Mouse (Mus musculus): ENCODE results near the gene Tmc6.
"Not testable (repeated sequence)": the region's sequence is repeated elsewhere in the genome, so short reads cannot be mapped to it uniquely, and the experiment has no call there.

The Tmc6 gene

GRCm38 (mm10) chr11:117781993-117782704 is at the start of gene Tmc6, which contains the start of gene Tmc8:
Gene Tmc6 (minus strand): TSS chr11:117782198.
Gene Tmc8 (plus strand): TSS chr11:117782076.
- peak; percentile 93 for DNase-seq (ENCODE audit: low read depth)

DNA sequence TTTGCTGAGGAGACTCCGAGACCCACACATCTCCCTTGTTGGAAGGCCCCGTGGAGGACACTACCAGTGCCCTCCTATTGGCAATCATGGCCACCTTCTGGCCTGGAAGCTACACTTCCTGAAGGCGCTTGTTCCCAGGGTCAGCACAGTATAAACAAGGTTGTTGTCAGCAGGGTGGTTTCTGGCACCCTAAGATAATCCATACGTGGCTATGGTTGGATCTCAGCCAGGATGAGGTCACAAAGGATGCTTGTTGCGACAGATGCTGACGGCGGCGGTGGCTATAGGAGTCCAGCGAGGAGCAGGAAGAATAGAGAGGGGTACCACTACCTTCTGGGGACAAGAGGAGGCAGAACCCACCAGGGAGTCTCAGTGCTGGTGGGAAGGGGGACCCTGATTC is 48.4 kb upstream of the Tmc6 start:
- DNase-seq (ENCODE audit: low read depth), result no peak

- no peak for DNase-seq (ENCODE audit: low read depth)
Measured at GRCm38 (mm10) chr11:117829671-117830215, 47.7 kb upstream of the Tmc6 start.

DNA sequence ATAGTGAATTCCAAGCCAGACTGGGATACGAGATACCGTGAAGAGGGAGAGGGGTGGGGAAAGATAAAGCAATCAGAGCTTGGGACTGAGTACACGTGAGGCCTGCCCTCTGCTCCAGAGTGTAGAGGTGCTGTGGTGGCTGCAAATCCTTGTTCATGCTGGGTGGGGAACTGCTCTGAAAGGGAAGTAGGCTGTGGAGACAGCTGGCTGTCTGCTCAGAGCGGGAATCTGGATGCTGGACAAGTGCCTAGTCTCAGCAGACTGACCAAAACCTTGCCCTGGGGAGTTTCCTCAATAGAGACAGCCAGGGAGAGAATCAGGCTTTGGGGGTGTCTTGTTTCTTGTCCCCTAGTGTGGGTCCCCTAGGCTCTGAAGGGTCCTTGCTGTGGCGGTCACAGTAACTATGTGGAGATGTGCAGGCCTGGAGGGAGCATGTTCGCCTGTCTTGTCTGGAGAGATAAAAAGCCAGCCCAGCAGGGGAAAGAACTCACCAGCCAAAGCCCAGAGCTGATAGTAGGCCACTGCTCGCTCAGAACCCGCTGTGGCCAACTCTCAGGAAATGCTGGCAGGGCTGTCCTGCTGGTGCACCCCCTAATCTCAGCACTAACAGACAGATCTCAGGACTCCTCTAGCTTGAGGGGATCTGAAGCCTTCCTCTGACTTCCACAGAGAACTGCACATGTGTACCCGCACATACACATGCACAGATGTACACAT is 47.0 kb upstream of the Tmc6 start:
- DNase-seq (ENCODE audit: low read depth), result peak; percentile 35

DNA sequence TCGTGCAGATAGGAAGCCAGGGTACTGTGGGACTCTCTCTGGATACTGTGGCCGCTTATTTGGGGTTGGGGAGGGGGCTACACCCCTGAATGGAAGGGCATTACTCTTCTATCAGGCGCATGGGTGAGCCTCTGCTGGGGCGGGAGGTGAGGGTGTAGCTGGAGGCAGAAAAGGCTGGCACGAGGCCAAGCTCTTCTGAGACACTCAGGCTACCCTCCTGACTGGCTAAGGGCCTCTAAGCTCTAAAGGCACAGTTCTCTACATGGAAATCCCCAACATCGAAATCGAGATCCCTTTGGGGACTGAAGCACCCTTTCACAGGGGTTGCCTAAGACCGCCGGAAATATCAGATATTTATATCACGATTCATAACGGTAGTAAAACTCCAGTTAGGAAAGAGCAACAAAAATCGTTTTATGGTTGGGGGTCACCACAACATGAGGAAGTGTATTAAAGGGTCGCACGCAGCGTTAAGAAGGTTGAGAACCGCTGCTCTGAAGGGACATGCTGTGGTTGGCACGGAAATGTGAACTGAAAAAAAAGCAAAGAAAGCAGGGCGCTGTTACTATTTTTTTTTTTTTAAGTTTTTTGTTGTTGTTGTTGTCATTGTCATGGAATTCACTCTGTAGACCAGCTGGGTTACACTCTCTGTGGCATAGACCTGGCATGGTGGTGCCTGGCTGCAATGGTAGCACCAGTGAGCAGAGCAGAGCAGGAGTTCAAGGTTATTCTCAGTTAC is 46.3 kb upstream of the Tmc6 start:
- peak; percentile 95 for DNase-seq (ENCODE audit: low read depth)

DNA sequence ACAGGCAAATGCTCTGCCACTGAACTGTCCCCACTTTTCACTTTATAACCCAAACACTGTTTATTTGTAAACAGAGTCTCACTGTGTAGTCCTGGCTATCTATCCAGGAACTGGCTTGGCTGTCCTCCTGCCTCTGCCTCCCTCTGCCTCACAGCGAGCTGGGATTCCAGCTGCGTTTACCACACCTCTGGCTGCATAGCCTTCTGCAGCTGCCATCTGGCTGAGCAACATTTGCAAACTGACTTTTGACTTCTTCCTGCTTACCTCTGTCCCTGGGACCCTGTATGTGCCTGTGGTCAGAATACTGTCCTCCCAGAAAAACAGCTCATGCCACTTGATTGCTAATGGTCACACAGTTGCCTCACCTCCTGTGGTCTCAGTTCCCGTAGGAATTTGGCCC is 45.4 kb upstream of the Tmc6 start:
- DNase-seq (ENCODE audit: low read depth), result no peak

GRCm38 (mm10) chr11:117826916-117827315 is 44.9 kb upstream of the Tmc6 start:
- peak; percentile 61 for DNase-seq (ENCODE audit: low read depth)

GRCm38 (mm10) chr11:117826164-117826563 is 44.2 kb upstream of the Tmc6 start:
- no peak for DNase-seq (ENCODE audit: low read depth)

- DNase-seq (ENCODE audit: low read depth), result peak; percentile 91
Measured at GRCm38 (mm10) chr11:117825333-117826101, 43.5 kb upstream of the Tmc6 start, which contains the start of the genes Afmid and Tk1. Gene Afmid (plus strand): TSS chr11:117825924. Gene Tk1 (minus strand): TSS chr11:117826092.

- DNase-seq (ENCODE audit: low read depth), result peak; percentile 88
Measured at GRCm38 (mm10) chr11:117824060-117824969, 42.3 kb upstream of the Tmc6 start.

DNA sequence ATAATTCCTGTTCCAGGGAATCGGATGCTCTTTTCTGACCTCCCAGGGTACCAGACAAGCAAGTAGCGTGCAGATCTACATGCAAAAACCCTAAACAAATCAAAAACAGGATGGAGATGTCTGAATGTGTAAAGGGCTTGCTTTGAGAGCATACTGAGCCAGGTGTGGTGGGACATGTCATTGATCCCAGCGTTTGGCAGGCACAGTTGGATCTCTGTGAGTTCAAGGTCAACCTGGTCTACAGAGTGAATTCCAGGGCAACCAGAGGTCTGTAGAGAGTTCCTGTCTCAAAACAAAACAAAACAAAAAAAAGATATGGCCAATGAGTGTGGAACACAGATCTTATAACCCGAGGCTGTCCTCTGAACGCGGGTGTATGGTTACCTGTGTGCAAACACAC is 41.4 kb upstream of the Tmc6 start:
- no peak for DNase-seq (ENCODE audit: low read depth)

DNA sequence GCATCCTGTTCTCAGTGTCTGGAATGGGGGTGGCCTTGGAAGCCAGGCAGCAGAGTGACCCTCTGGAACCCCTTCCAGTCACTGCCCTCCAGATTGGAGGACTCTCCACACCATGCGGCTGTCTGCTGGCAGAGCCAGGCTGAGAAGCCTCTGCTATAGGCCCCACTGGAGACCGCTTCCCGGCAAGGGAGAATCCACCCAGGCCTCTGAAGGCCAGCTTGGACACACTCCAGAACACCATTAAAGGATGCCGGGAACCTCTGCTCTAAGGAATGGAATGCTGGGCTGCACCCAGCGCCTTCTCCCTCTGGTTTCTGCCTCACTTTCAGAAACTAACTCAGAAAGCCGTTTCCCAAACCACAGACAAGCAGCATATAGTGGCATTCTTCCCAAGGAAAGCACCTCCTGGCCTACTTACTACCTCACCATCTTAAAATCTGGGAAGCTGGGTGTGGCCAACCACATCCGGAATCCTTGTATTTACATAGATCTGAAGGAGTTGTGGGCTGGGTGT is 40.8 kb upstream of the Tmc6 start:
- no peak for DNase-seq (ENCODE audit: low read depth)

GRCm38 (mm10) chr11:117821868-117822267 is 39.9 kb upstream of the Tmc6 start:
- no peak for DNase-seq (ENCODE audit: low read depth)

DNA sequence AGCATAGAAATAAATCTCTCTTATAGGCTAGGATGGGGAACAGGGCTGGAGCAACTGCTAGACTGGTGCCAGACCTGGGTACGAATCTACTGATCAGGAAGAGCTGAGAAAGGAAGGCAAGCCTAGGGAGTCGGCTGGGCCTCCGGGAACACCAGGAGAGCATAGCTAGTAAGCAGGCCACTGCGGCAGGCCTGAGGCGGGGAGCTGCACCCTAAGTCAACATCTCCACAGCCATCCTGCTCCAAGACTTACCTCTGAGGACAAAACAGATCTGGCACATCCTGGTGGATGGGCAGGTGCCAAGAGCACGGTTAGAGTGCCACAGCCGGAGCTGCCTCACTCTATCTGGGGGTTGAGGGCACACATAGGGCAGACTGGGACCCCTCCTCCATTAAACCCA is 38.2 kb upstream of the Tmc6 start:
- DNase-seq (ENCODE audit: low read depth), result no peak

- no peak for DNase-seq (ENCODE audit: low read depth)
Measured at GRCm38 (mm10) chr11:117819095-117819494, 37.1 kb upstream of the Tmc6 start.

DNA sequence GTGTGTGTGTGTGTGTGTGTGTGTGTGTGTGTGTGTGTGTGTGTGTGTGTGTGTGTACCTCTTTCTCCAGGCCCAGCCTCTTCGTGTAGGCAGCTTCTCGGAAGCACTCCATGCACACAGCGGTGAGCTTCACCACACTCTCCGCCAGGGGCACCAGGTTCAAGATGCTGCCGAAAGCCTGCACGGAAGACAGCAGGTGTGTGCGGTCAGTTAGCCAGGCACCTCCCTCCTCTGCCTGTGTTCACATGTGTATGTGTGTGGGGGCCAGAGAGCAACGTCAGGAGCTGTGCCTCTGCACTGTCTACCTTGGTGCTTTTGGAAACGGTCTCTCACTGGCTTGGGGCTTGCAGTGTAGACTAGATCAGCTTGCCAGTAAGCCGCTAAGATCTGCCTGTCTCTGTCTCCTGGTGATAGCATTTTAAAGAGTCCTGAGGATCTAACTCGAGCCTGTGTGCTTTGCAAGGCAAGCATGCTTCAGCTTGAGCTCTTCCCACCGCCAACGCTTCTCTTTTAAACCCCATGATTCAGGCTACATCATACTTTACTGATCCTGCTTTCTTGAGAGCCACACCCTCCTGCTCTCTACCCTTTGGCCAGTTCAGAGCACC is 34.5 kb upstream of the Tmc6 start:
- DNase-seq (ENCODE audit: low read depth), result no peak

DNA sequence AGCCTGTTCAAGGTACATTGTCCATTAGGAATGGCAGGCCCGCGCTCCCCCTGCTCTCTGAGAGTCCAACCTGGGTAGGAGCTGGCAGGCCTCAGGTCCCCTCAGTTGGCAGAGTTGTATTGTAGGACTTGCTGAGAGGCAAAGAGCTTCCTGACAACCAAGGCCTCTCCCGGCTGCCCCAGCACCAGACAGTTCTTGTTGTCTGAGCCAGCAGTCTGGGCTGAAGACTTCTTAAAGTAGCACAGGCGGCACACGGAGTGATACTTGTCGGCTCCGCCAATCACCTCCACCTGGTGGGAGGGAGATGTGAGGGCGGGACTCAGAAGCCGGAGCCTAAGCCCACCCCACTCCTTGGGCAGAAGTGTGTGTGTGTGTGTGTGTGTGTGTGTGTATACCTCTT is 33.9 kb upstream of the Tmc6 start:
- not testable (repeated sequence) for DNase-seq (ENCODE audit: low read depth)

DNA sequence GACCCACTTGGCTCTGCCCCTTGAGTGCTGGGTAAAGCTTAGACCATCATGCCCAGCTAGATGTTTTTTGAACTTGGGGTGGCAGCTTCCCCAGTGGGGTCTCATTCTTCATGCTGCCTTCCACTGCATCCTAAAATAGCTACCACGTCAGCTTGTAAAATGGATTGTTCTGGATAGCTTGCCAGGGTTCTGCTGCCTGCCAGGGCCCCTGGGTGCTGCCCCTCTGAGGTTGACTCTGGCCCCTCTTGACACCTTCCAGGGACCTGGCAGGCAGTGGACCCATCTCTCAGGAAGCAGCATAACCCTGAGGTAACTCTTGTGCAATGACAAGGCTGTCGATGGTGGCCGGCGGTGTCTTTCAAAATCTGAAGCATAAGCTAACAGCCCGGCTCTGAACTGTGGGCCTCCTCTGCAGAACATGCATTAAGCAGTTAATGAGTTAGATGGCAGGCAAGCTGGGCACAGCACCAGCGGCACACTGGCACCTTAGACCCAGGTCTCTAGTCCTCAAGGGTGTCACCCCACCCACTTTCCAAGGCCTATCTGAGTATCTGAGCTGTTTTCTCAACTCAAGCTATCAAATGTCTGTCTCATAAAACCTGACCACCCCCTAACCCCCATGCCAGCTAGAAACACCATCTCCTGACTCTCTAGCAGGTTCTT is 32.8 kb upstream of the Tmc6 start:
- no peak for DNase-seq (ENCODE audit: low read depth)

GRCm38 (mm10) chr11:117813867-117814266 is 31.9 kb upstream of the Tmc6 start:
- DNase-seq (ENCODE audit: low read depth), result no peak

Data from induced T-regulatory cell, adult 2 months (primary cell).